Mouse (Mus musculus) kidney, postnatal 0 days (tissue): ENCODE results near the gene Olfr825. TPM values are rescaled to one million over a fixed set of nuclear protein-coding genes. Genes with fewer than 3 reads are reported as not detected.
"Not testable (repeated sequence)": the region's sequence is repeated elsewhere in the genome, so short reads cannot be mapped to it uniquely, and the experiment has no call there.

ENCODE experiments used
- ATAC-seq: fragments of 200-750 bp; cut with Nextera tagmentation; replicated peaks from 2 replicates; pipeline ENCODE4 v1.8.0; 2017; ENCODE audit warnings: low read depth, moderate number of reproducible peaks, moderate TSS enrichment, moderate library complexity; ENCODE audit not compliant: low FRiP score
- DNase-seq: peaks from one replicate; pipeline ENCODE4 v3.0.0-alpha.2; 2016; ENCODE audit warnings: low spot score
- H3K27ac ChIP-seq: fragments of 300-500 bp; sonication (generic); 2 replicates; pipeline ENCODE4 v1.5.1; 2014; ENCODE audit warnings: mild to moderate bottlenecking
- H3K27me3 ChIP-seq: fragments of 300-500 bp; sonication (generic); 2 replicates; pipeline ENCODE4 v1.6.1; 2014; ENCODE audit warnings: low read length, mixed read lengths; ENCODE audit not compliant: insufficient read depth
- H3K36me3 ChIP-seq: fragments of 300-500 bp; sonication (generic); 2 replicates; pipeline ENCODE4 v1.6.1; 2014; ENCODE audit warnings: low read length, mixed read lengths; ENCODE audit not compliant: insufficient read depth
- H3K4me1 ChIP-seq: fragments of 300-500 bp; sonication (generic); replicated peaks from 2 replicates; pipeline ENCODE4 v1.6.1; 2014; ENCODE audit warnings: antibody characterized with exemption, low read length, mixed read lengths; ENCODE audit not compliant: insufficient read depth
- H3K4me2 ChIP-seq: fragments of 300-500 bp; sonication (generic); 2 replicates; pipeline ENCODE4 v1.6.1; 2014; ENCODE audit warnings: mild to moderate bottlenecking, low read length, moderate library complexity, mixed read lengths
- H3K4me3 ChIP-seq: fragments of 300-500 bp; sonication (generic); replicated peaks from 2 replicates; pipeline ENCODE4 v1.5.1; 2014; ENCODE audit warnings: low read depth, low read length
- H3K9ac ChIP-seq: fragments of 300-500 bp; sonication (generic); 2 replicates; pipeline ENCODE4 v1.6.1; 2014; ENCODE audit warnings: low read depth, low read length
- H3K9me3 ChIP-seq: fragments of 300-500 bp; sonication (generic); replicated peaks from 2 replicates; pipeline ENCODE4 v1.6.1; 2016; ENCODE audit warnings: low read length, inconsistent platforms, mixed read lengths
- CTCF ChIP-seq: IDR thresholded peaks from 2 replicates; pipeline ENCODE4 v1.5.1; 2016; ENCODE audit warnings: antibody characterized with exemption, low read depth, mild to moderate bottlenecking, moderate library complexity
- WGBS: fragments of 180-500 bp; shearing (Covaris S2); extraction: QIAGEN DNeasy Blood & Tissue Kit; methylation state at CpG from one replicate; pipeline ENCODE4 v1.1.7; 2014; 5-methylcytosine and 5-hydroxymethylcytosine counted together
- polyA plus RNA-seq: library from polyadenylated mRNA; unstranded; fragments of >200 nt; fragmentation: Nextera tagmentation; extraction: Ambion mirVana; gene quantifications from 2 replicates; pipeline ENCODE4 v1.2.1, GENCODE M21; 2015

Olfr825 gene
- not detected in 2 replicates for polyA plus RNA-seq

- DNase-seq (no peak), ATAC-seq (no peak)
- H3K4me2 ChIP-seq: no peak within 1 kb of the TSS
- H3K9ac ChIP-seq: no peak within 1 kb of the TSS
- H3K36me3 ChIP-seq: no peaks in the 10 kb centered on the region
- H3K9me3 ChIP-seq: no peaks in the 10 kb centered on the region
- no peak within 1 kb of the TSS for H3K27ac ChIP-seq
- no peak for TF ChIP-seq CTCF
- no peak within 1 kb of the TSS for H3K4me3 ChIP-seq
- no peaks in the 10 kb centered on the region for H3K27me3 ChIP-seq
- H3K4me1 ChIP-seq: no peaks in the 10 kb centered on the region
These were observed at the start of gene Olfr825 for GRCm38 (mm10) chr10:130166666-130167065. TSS of gene Olfr825 (minus strand) at chr10:130166766.

GRCm38 (mm10) chr10:130214303-130214702 is 47.7 kb upstream of the Olfr825 start, which contains the start of gene Olfr827:
TSS of gene Olfr827 (minus strand) at chr10:130214403.
- TF ChIP-seq CTCF: no peak
- Histone ChIP-seq H3K9ac (no peak within 1 kb of the TSS), H3K27ac (no peak within 1 kb of the TSS), H3K9me3 (no peaks in the 10 kb centered on the region), H3K36me3 (no peaks in the 10 kb centered on the region), H3K27me3 (no peaks in the 10 kb centered on the region), H3K4me2 (no peak within 1 kb of the TSS), H3K4me1 (no peaks in the 10 kb centered on the region), H3K4me3 (no peak within 1 kb of the TSS)
- ATAC-seq (no peak), DNase-seq (no peak)
- WGBS: 86% methylated on average over 1 of the region's 1 CpGs

DNA sequence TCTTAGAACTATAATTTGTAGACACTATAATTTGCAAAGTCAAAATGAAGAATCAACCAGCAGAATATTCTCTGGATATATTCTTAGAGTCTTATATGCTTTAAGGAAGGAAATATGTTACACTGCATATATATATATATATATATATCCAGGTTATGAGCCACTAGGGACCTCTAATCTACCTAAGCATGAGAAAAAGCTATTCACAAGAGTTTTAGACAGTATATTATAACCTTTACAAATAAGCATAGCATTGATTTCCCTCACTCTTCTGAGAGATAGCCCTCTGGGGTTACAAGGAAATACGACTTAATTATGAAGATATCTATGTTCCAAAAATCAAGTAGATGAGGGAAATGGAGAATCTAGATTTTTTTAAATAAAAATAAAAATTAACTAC is 17.5 kb upstream of the Olfr825 start, which contains the start of gene Olfr826:
TSS of gene Olfr826 (minus strand) at position 101 of the 400 bp plus-strand sequence.
- H3K4me1 ChIP-seq: no peaks in the 10 kb centered on the region
- no peak within 1 kb of the TSS for H3K4me2 ChIP-seq
- no peaks in the 10 kb centered on the region for H3K9me3 ChIP-seq
- ATAC-seq: no peak
- no peaks in the 10 kb centered on the region for H3K36me3 ChIP-seq
- no peak within 1 kb of the TSS for H3K4me3 ChIP-seq
- no peaks in the 10 kb centered on the region for H3K27me3 ChIP-seq
- no peak within 1 kb of the TSS for H3K27ac ChIP-seq
- H3K9ac ChIP-seq: no peak within 1 kb of the TSS
- TF ChIP-seq CTCF: no peak
- WGBS: 84% methylated on average over 1 of the region's 1 CpGs
- DNase-seq: no peak

- Histone ChIP-seq H3K4me1 (no peaks in the 10 kb centered on the region), H3K36me3 (no peaks in the 10 kb centered on the region), H3K27me3 (no peaks in the 10 kb centered on the region), H3K9me3 (no peaks in the 10 kb centered on the region), H3K4me2 (no peak overlapping the region), H3K9ac (no peak overlapping the region), H3K4me3 (no peak overlapping the region), H3K27ac (no peak overlapping the region)
- no peak for ATAC-seq
- TF ChIP-seq CTCF: no peak
- DNase-seq: no peak
These were observed 1.4 kb downstream of the Olfr825 start for GRCm38 (mm10) chr10:130165196-130165595.

GRCm38 (mm10) chr10:130144121-130144520 is 22.4 kb downstream of the Olfr825 start:
- WGBS: 67% methylated on average over 5 of the region's 5 CpGs
- no peak for ATAC-seq
- Histone ChIP-seq H3K9ac (no peak overlapping the region), H3K9me3 (no peaks in the 10 kb centered on the region), H3K36me3 (no peaks in the 10 kb centered on the region), H3K4me1 (no peaks in the 10 kb centered on the region), H3K4me2 (no peak overlapping the region), H3K4me3 (no peak overlapping the region), H3K27ac (no peak overlapping the region), H3K27me3 (no peaks in the 10 kb centered on the region)
- no peak for TF ChIP-seq CTCF
- no peak for DNase-seq

GRCm38 (mm10) chr10:130142481-130142880 is 24.1 kb downstream of the Olfr825 start:
- H3K4me2 ChIP-seq, ATAC-seq, H3K9me3 ChIP-seq, H3K36me3 ChIP-seq, H3K27ac ChIP-seq, H3K4me3 ChIP-seq, DNase-seq, H3K27me3 ChIP-seq, H3K9ac ChIP-seq, H3K4me1 ChIP-seq: not testable (repeated sequence)
- 73% methylated on average over 5 of the region's 5 CpGs for WGBS

DNA sequence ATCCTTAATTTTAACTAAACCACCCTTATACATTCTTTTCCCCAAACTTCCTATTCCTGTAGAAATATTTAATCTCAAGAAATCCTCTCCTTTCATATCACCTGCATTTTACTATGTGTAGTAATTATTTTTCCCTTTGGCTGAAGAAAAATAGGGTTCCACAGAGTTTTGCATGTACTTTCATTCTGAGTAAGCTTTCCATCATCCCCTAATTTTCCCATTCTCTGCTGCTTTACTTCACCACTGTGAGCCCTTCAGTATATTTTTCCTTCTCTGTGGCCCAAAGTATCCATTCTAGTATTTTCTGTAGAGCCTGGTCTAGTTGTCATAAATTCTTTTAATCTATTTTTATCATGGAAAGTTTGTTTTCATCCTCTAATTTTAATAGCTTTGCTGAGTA is 31.8 kb downstream of the Olfr825 start:
- Histone ChIP-seq H3K36me3 (no peaks in the 10 kb centered on the region), H3K9ac (no peak overlapping the region), H3K4me2 (no peak overlapping the region), H3K27me3 (no peaks in the 10 kb centered on the region), H3K4me3 (no peak overlapping the region), H3K9me3 (no peaks in the 10 kb centered on the region), H3K27ac (no peak overlapping the region), H3K4me1 (no peaks in the 10 kb centered on the region)
- no peak for TF ChIP-seq CTCF
- DNase-seq (no peak), ATAC-seq (no peak)

GRCm38 (mm10) chr10:130129900-130130299 is 36.7 kb downstream of the Olfr825 start, which contains the start of gene Olfr824:
TSS of gene Olfr824 (minus strand) at chr10:130130000.
- H3K9me3 ChIP-seq, H3K36me3 ChIP-seq, ATAC-seq, H3K4me2 ChIP-seq, H3K9ac ChIP-seq, H3K27ac ChIP-seq, DNase-seq, H3K4me1 ChIP-seq, H3K27me3 ChIP-seq, H3K4me3 ChIP-seq: not testable (repeated sequence)

DNA sequence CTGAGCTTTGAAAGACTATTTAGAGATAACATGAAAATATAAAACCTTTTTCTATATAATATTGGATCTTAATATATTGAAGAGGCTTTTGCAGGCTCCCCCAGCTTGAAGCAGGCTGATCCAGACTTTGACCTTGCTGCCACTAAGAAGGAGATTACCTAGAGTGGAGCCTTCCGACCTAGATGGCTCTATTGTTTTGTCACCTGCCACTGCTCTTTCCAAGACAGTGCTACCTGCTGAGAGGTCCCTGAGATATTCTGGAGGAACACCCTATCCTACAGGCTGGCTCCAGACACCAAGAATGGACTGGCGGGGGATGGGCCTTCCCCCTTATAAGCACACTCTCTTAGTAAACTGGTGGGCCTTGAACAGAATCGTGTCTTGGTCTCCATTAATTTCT is 50.5 kb downstream of the Olfr825 start:
- WGBS: 72% methylated on average over 3 of the region's 3 CpGs
- not testable (repeated sequence) for ATAC-seq, H3K4me2 ChIP-seq, H3K27me3 ChIP-seq, H3K9ac ChIP-seq, H3K36me3 ChIP-seq, H3K4me1 ChIP-seq, DNase-seq, H3K27ac ChIP-seq, H3K9me3 ChIP-seq, H3K4me3 ChIP-seq

- WGBS: 88% methylated on average over 1 of the region's 1 CpGs
- H3K27me3 ChIP-seq, H3K9me3 ChIP-seq, H3K36me3 ChIP-seq, H3K4me2 ChIP-seq, DNase-seq, ATAC-seq, H3K9ac ChIP-seq, H3K4me3 ChIP-seq, H3K27ac ChIP-seq, H3K4me1 ChIP-seq: not testable (repeated sequence)
These were observed 51.3 kb downstream of the Olfr825 start, which contains the start of gene Olfr823 for GRCm38 (mm10) chr10:130115283-130115682. TSS of gene Olfr823 (minus strand) at chr10:130115383.
